Mouse (Mus musculus): Measurements from ENCODE around the gene Rps27. TPM values are rescaled to one million over a fixed set of nuclear protein-coding genes. Genes with fewer than 3 reads are reported as not detected.

The Rps27 gene
- 6,956 TPM for polyA plus RNA-seq (2014; fragmentation: Illumina TruSeq; extraction: RNeasy Lipid Tissue Mini Kit (QIAGEN cat#74804); ENCODE audit: insufficient read depth, low read depth, low replicate concordance)

DNA sequence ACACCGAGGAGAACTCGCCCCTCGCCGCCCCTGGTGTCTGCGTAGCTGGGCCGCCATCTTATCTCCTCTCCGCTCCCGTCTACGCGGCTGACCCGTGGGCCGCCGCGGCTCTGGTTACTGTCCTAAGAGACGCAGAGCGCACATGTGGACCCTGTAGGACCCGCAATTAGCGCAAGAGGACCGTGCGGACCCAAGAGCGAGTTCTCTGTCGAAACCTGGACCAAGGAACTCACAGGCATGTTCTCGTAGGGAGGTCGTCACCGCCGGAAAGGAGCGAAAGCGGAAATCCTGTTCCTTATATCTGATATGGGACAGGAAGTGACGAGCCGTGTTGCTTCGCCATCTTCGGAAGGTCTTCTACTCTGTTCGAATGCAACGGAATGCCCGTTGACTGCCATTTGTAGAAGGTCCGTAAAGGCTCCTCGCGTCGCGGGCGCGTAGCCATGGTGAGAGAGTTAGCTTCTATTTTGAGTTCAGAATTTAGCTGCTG, at the start of gene Rps27, which contains the start of gene Rab13:
Rps27 (minus strand) TSS at position 275 of the 490 bp plus-strand sequence.
Rab13 (plus strand) TSS at position 319 of the 490 bp plus-strand sequence.

DNA sequence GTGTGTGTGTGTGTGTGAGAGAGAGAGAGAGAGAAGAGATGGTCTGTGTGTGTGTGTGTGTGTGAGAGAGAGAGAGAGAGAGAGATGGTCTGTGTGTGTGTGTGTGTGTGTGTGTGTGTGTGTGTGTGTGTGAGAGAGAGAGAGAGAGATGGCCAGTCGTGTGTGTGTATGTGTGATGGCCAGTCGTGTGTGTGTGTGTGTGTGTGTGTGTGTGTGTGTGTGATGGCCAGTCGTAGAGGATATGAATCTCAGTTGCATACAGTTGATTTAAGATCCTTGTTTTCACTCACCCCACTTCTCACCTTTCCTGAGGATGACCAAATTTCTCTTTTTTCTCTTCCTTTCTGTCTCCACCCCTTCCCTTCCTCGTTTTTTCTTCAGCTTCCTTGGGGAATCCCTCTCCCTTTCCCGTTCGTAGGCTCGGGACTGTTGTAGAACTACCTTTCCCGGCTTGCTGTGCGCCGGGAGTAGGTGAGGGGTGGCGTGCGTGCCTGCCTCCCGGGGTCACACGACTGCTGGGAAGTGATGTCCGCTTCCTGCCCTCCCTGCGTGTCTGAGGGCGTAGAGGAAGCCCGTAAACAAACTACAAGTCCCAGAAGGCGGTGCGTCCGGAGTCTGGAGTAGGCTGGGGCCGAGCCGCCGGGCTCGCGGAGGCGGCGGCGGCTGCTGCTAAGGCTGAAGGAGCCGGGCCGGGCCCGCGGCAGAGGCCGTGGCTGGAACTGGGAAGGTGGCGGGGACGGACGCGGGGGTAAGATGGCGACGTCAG, 40.4 kb upstream of the Rps27 start, which contains the start of gene Crtc2:
Crtc2 (plus strand) TSS at position 511 of the 766 bp plus-strand sequence.

DNA sequence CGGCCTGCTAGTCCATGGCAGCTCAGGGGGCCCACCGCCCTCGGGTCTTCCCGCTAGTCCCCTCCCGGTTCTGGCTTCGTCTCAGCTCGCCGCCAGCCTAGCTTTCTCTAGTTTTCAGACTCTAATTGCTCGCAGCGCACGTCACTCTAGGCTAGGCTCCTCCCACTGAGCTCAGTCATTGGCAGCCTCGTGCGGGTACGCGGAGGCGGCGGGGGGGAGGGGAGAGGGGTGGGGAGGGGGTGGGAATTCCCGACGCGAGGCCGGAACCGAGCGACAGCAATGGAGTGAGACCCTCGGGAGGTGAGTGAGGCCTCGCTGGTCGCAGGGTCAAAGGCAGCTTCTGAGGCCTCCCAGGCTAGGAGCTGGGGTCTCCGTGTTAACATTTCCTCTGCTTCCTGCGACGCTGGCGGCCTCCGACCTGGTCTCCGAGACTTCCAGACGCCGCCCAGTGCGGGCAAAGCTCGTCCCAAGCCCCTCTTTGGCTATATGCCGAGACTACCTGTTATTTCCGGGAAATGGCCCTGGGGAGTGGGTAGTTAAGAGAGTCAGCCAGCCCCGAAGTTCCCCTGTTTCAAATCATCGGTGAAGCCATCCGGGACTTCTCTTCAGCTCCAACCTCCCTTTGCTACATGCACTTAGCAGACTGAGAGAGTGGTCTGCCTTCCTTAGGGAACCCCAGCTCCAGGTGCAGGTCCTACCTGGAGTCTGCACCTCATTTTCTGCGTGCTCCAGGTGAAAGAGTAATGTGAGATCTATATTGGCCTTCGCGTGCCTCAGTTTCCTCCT, 34.7 kb upstream of the Rps27 start, which contains the start of gene Slc39a1:
Slc39a1 (plus strand) TSS at position 213 of the 786 bp plus-strand sequence.

DNA sequence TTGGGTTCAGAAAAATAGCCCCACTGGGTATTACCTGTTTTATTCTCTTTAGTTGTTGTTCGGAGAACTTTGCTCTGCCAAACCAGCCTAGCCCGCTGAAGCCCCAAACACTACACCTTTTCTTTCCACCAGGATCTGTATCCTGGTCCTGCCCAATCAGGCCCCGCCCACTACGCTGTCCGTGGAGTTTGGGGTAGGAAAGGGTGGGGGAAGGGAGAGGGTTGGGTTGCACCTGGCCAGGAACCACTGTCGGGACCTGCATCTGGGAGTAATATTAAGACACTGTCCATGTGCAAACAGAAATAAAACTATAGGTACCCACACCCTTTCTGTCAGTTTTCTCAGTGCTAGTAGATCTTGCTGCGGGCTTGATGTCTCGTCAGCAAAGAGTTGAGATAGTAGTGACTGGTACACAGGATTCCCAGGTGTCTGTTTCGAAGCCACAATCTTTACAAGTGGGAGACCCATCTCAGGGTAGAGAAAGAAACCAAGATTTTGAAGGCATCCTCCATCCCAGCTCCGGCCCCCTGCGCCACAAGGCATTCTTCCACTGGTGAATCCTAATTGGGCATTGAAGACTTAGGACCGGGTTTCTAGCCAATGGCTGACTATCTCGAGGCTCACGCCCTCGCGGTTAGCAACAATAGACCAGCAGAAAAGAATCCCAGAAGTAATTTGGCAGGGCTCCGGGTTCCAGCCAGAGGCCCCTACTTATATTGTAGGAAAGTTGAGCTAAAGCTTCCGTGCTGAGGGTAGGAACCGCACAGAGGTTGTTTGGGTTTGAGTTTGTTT, 29.7 kb upstream of the Rps27 start, which contains the start of gene Creb3l4:
Creb3l4 (minus strand) TSS at position 529 of the 792 bp plus-strand sequence.

DNA sequence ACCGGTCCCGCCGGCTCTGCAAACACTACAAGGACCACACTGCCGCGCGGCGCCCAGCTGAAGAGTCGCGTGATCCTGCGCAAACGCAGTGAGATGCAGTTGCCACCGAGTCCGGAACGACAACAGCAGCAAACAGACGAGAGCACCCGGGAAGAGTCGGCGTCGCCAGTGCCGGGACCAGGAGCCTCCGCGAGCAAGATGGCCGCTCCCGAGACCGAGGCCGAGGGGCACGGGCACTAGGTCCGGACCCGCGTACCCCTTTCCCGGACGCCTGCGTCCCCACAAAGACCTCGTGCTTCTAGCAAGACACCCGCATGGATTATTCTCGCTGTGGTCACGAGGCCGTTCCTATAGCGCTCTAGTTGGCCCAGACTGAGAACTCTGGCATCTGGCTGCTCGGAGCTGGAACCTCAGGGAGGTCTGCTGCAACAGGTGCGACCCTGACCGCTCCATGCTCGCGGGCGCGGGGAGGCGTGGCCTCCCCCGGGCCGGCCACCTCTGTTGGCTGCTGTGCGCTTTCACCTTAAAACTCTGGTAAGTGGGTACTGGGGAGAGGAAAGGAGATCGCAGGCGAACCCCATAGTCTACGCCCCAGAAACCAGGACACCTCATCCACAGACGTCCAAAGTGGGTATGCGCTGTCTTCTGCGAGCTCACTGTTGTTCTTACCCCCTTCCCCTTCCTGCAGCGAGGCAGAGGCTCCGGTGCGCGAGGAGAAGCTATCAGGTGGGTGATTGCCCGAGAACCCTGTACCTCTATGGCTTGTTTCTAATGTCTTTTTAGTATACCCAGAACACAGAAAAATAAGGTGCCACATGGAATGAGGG, 18.3 kb upstream of the Rps27 start, which contains the start of gene Jtb:
Jtb (plus strand) TSS at position 91 of the 827 bp plus-strand sequence.

Other genes starting within 250 kb of the Rps27 start
- gene Hax1, start 214.9 kb downstream of the Rps27 start, polyA plus RNA-seq (2014; fragmentation: Illumina TruSeq; extraction: RNeasy Lipid Tissue Mini Kit (QIAGEN cat#74804); ENCODE audit: insufficient read depth, low read depth, low replicate concordance), result 68.6 TPM
- 91.0 TPM for gene 4933434E20Rik, start 162.0 kb downstream of the Rps27 start, polyA plus RNA-seq (2014; fragmentation: Illumina TruSeq; extraction: RNeasy Lipid Tissue Mini Kit (QIAGEN cat#74804); ENCODE audit: insufficient read depth, low read depth, low replicate concordance)
- 27.3 TPM for gene Ubap2l, start 161.0 kb downstream of the Rps27 start, polyA plus RNA-seq (2014; fragmentation: Illumina TruSeq; extraction: RNeasy Lipid Tissue Mini Kit (QIAGEN cat#74804); ENCODE audit: insufficient read depth, low read depth, low replicate concordance)
- 250 TPM for gene Tpm3, start 141.0 kb downstream of the Rps27 start, polyA plus RNA-seq (2014; fragmentation: Illumina TruSeq; extraction: RNeasy Lipid Tissue Mini Kit (QIAGEN cat#74804); ENCODE audit: insufficient read depth, low read depth, low replicate concordance)
- 0.12 TPM for gene Nup210l, start 109.5 kb downstream of the Rps27 start, polyA plus RNA-seq (2014; fragmentation: Illumina TruSeq; extraction: RNeasy Lipid Tissue Mini Kit (QIAGEN cat#74804); ENCODE audit: insufficient read depth, low read depth, low replicate concordance)
- 19.0 TPM for gene Rab13, start within 50 bp of the Rps27 start, polyA plus RNA-seq (2014; fragmentation: Illumina TruSeq; extraction: RNeasy Lipid Tissue Mini Kit (QIAGEN cat#74804); ENCODE audit: insufficient read depth, low read depth, low replicate concordance)
- gene Jtb, start 17.9 kb upstream of the Rps27 start, polyA plus RNA-seq (2014; fragmentation: Illumina TruSeq; extraction: RNeasy Lipid Tissue Mini Kit (QIAGEN cat#74804); ENCODE audit: insufficient read depth, low read depth, low replicate concordance), result 75.8 TPM
- gene Creb3l4, start 29.9 kb upstream of the Rps27 start, polyA plus RNA-seq (2014; fragmentation: Illumina TruSeq; extraction: RNeasy Lipid Tissue Mini Kit (QIAGEN cat#74804); ENCODE audit: insufficient read depth, low read depth, low replicate concordance), result 1.8 TPM
- 61.5 TPM for gene Slc39a1, start 34.5 kb upstream of the Rps27 start, polyA plus RNA-seq (2014; fragmentation: Illumina TruSeq; extraction: RNeasy Lipid Tissue Mini Kit (QIAGEN cat#74804); ENCODE audit: insufficient read depth, low read depth, low replicate concordance)
- 24.8 TPM for gene Crtc2, start 40.5 kb upstream of the Rps27 start, polyA plus RNA-seq (2014; fragmentation: Illumina TruSeq; extraction: RNeasy Lipid Tissue Mini Kit (QIAGEN cat#74804); ENCODE audit: insufficient read depth, low read depth, low replicate concordance)
- 5.8 TPM for gene Dennd4b, start 51.5 kb upstream of the Rps27 start, polyA plus RNA-seq (2014; fragmentation: Illumina TruSeq; extraction: RNeasy Lipid Tissue Mini Kit (QIAGEN cat#74804); ENCODE audit: insufficient read depth, low read depth, low replicate concordance)
- gene Gatad2b, start 79.5 kb upstream of the Rps27 start, polyA plus RNA-seq (2014; fragmentation: Illumina TruSeq; extraction: RNeasy Lipid Tissue Mini Kit (QIAGEN cat#74804); ENCODE audit: insufficient read depth, low read depth, low replicate concordance), result 7.2 TPM
- gene Slc27a3, start 176.3 kb upstream of the Rps27 start, polyA plus RNA-seq (2014; fragmentation: Illumina TruSeq; extraction: RNeasy Lipid Tissue Mini Kit (QIAGEN cat#74804); ENCODE audit: insufficient read depth, low read depth, low replicate concordance), result 10.0 TPM
- 13.3 TPM for gene Ints3, start 220.0 kb upstream of the Rps27 start, polyA plus RNA-seq (2014; fragmentation: Illumina TruSeq; extraction: RNeasy Lipid Tissue Mini Kit (QIAGEN cat#74804); ENCODE audit: insufficient read depth, low read depth, low replicate concordance)

All from lung, adult 10 weeks (tissue).